In genomic region chr5:22160935-22161334, GRCm38 (mm10) we compare ENCODE assay signal across 21 mouse cellular contexts.
DNase-seq lines count a peak whose midpoint lies in the region; ATAC-seq and TF ChIP-seq lines count a peak whose summit lies in the region.
"Had no signal": no experiment of that assay in that cellular context is flagged by ENCODE, and none has a peak within 500 bp of the region (broad histone marks: within the 10 kb centered on the region; RNA-seq: fewer than 3 reads in every experiment).

No protein-coding gene starts in this region.

- no peaks in the 10 kb centered on the region for H3K9me3 ChIP-seq in heart, embryonic 14.5 days (ENCODE audit: control insufficient read depth, low read length)
- no peaks in the 10 kb centered on the region for H3K9me3 ChIP-seq in lung, embryonic 14.5 days (ENCODE audit: low read depth, low read length)
- H3K9me3 ChIP-seq in neural tube, embryonic 15.5 days (replicated peaks), result no peaks in the 10 kb centered on the region
- H3K9me3 ChIP-seq in limb, embryonic 10.5 days (replicated peaks), result no peaks in the 10 kb centered on the region
- H3K9me3 ChIP-seq: embryonic facial prominence, embryonic 15.5 days; forebrain, embryonic 10.5 days; G1E; limb, embryonic 12.5 days; midbrain, embryonic 12.5 days had no signal

- no peak overlapping the region for H3K4me3 ChIP-seq in heart, embryonic 14.5 days (ENCODE audit: control insufficient read depth in 1 of 2, insufficient read depth in 1 of 2, low read depth in 1 of 2, low read length in 2 of 2)
- no peak overlapping the region for H3K4me3 ChIP-seq in lung, embryonic 14.5 days (ENCODE audit: low read depth, low read length)
- no peak overlapping the region for H3K4me3 ChIP-seq in neural tube, embryonic 15.5 days (replicated peaks)
- no peak overlapping the region for H3K4me3 ChIP-seq in limb, embryonic 10.5 days
- H3K4me3 ChIP-seq: embryonic facial prominence, embryonic 15.5 days; forebrain, embryonic 10.5 days; limb, embryonic 12.5 days; midbrain, embryonic 12.5 days had no signal

- no peak for TF ChIP-seq CTCF in lung, embryonic 14.5 days (IDR thresholded peaks at IDR 0.05; ENCODE audit: low read depth)

- WGBS in heart, embryonic 14.5 days, result 7% methylated on average over 2 of the region's 2 CpGs
- WGBS in lung, embryonic 14.5 days, result 27% methylated on average over 2 of the region's 2 CpGs
- 13% methylated on average over 2 of the region's 2 CpGs for WGBS in neural tube, embryonic 15.5 days
- 5% methylated on average over 2 of the region's 2 CpGs for WGBS in limb, embryonic 10.5 days

- H3K9ac ChIP-seq in heart, embryonic 14.5 days (ENCODE audit: low read length), result no peak overlapping the region
- no peak overlapping the region for H3K9ac ChIP-seq in lung, embryonic 14.5 days
- H3K9ac ChIP-seq in neural tube, embryonic 15.5 days (replicated peaks), result no peak overlapping the region
- H3K9ac ChIP-seq: embryonic facial prominence, embryonic 15.5 days; limb, embryonic 12.5 days; liver, embryonic 14.5 days; midbrain, embryonic 12.5 days had no signal

- no peak for ATAC-seq in heart, embryonic 14.5 days (ENCODE audit: insufficient number of reproducible peaks, insufficient read depth, low FRiP score, low read depth)
- peak; percentile 56; the same call in 1 of the 2 replicates for ATAC-seq in lung, embryonic 14.5 days (ENCODE audit: insufficient read depth)
- ATAC-seq in neural tube, embryonic 15.5 days (ENCODE audit: low FRiP score), result peak; percentile 48; the same call in 1 of the 2 replicates
- ATAC-seq: CD4-positive, CD25-positive, alpha-beta regulatory T cell, adult 4 months; inflammation-experienced regulatory T-cells, adult 6 months had no signal

- H3K4me2 ChIP-seq in heart, embryonic 14.5 days (ENCODE audit: low read length), result no peak overlapping the region
- H3K4me2 ChIP-seq in lung, embryonic 14.5 days, result no peak overlapping the region
- no peak overlapping the region for H3K4me2 ChIP-seq in neural tube, embryonic 15.5 days
- H3K4me2 ChIP-seq: embryonic facial prominence, embryonic 15.5 days; limb, embryonic 12.5 days; midbrain, embryonic 12.5 days had no signal

- peak overlapping the region; percentile 3 to 47; a peak in 3 of 4 replicates for H3K27ac ChIP-seq in heart, embryonic 14.5 days (replicated peaks in 1 of 2; ENCODE audit: control insufficient read depth in 1 of 2, insufficient read depth in 1 of 2, low read depth in 2 of 2, low read length in 2 of 2)
- H3K27ac ChIP-seq in lung, embryonic 14.5 days (ENCODE audit: low read depth), result no peak overlapping the region; the same call in 1 of the 2 replicates
- H3K27ac ChIP-seq in neural tube, embryonic 15.5 days (replicated peaks), result no peak overlapping the region
- no peak overlapping the region for H3K27ac ChIP-seq in limb, embryonic 10.5 days
- H3K27ac ChIP-seq: embryonic facial prominence, embryonic 15.5 days; forebrain, embryonic 10.5 days; limb, embryonic 12.5 days; liver, embryonic 14.5 days; macrophage; midbrain, embryonic 12.5 days had no signal

- peaks cover 13 to 19% of the 10 kb centered on the region in 2 experiments for H3K4me1 ChIP-seq in heart, embryonic 14.5 days (ENCODE audit: control insufficient read depth in 2 of 2, insufficient read depth in 2 of 2, low read length in 2 of 2)
- no peaks in the 10 kb centered on the region for H3K4me1 ChIP-seq in lung, embryonic 14.5 days (ENCODE audit: insufficient read depth)
- peaks cover 16% of the 10 kb centered on the region for H3K4me1 ChIP-seq in neural tube, embryonic 15.5 days
- H3K4me1 ChIP-seq in limb, embryonic 10.5 days, result peaks cover 16% of the 10 kb centered on the region
- H3K4me1 ChIP-seq: embryonic facial prominence, embryonic 15.5 days had no signal

- DNase-seq in adrenal gland, postnatal 14 days, result peak; percentile 22
- no peak for DNase-seq in adrenal gland, postnatal 10 days
- DNase-seq in heart, adult 9 months (ENCODE audit: low spot score in 2 of 2), result no peak
- DNase-seq in lung, embryonic 14.5 days, result peak; percentile 48
- DNase-seq in lung, postnatal 14 days, result no peak
- no peak for DNase-seq in limb, embryonic 10.5 days (ENCODE audit: low spot score)
- DNase-seq: cerebellum, adult 11-12 months; gastrocnemius, postnatal 10 days; kidney, adult 8-10 months; thymus, postnatal 25 days had no signal

- H3K27me3 ChIP-seq in heart, embryonic 14.5 days (ENCODE audit: control insufficient read depth, insufficient read depth, low read length), result no peaks in the 10 kb centered on the region
- H3K27me3 ChIP-seq in lung, embryonic 14.5 days (ENCODE audit: insufficient read depth, low read length), result no peaks in the 10 kb centered on the region
- H3K27me3 ChIP-seq in neural tube, embryonic 15.5 days (replicated peaks), result no peaks in the 10 kb centered on the region
- H3K27me3 ChIP-seq in limb, embryonic 10.5 days (ENCODE audit: low read depth, poor library complexity, severe bottlenecking), result no peaks in the 10 kb centered on the region
- H3K27me3 ChIP-seq: embryonic facial prominence, embryonic 15.5 days; limb, embryonic 12.5 days; midbrain, embryonic 12.5 days had no signal

- no peaks in the 10 kb centered on the region for H3K36me3 ChIP-seq in heart, embryonic 14.5 days (ENCODE audit: control insufficient read depth, insufficient read depth, low read length)
- no peaks in the 10 kb centered on the region for H3K36me3 ChIP-seq in lung, embryonic 14.5 days (ENCODE audit: insufficient read depth)
- H3K36me3 ChIP-seq in neural tube, embryonic 15.5 days, result no peaks in the 10 kb centered on the region
- no peaks in the 10 kb centered on the region for H3K36me3 ChIP-seq in limb, embryonic 10.5 days
- H3K36me3 ChIP-seq: embryonic facial prominence, embryonic 15.5 days; forebrain, embryonic 10.5 days; G1E; limb, embryonic 12.5 days; midbrain, embryonic 12.5 days had no signal

Comparison
In these comparisons a context has a peak if more than half of its experiments do, and no peak if none do; other contexts are left out.
1. DNase-seq: peak in adrenal gland, postnatal 14 days (single experiment) and lung, embryonic 14.5 days (single experiment); none in adrenal gland, postnatal 10 days (single experiment), heart, adult 9 months (0 of 2), lung, postnatal 14 days (single experiment) and limb, embryonic 10.5 days (single experiment).
2. H3K27ac ChIP-seq: peak in heart, embryonic 14.5 days (2 of 2); none in lung, embryonic 14.5 days (single experiment), neural tube, embryonic 15.5 days (single experiment) and limb, embryonic 10.5 days (single experiment).